Mouse (Mus musculus) gastrocnemius, postnatal 36 days (tissue): ENCODE measurements around the gene Mocs1. TPM values are rescaled to one million over a fixed set of nuclear protein-coding genes. Genes with fewer than 3 reads are reported as not detected.
"Not testable (repeated sequence)": the region's sequence is repeated elsewhere in the genome, so short reads cannot be mapped to it uniquely, and the experiment has no call there.

Experiments used
- DNase-seq, 2 experiments: peaks; one replicate each; pipeline ENCODE4 v3.0.0; 2022
- intact Hi-C: fragments of 180-260 bp; cut with DNase I; formaldehyde crosslinking; loops from one replicate; pipeline ENCODE4 v1.15.1; 2025
- total RNA-seq, 2 experiments: library from RNA; stranded (reverse); gene quantifications; 2 replicates each; pipeline ENCODE4 v1.2.3; 2021

Gene Mocs1
- total RNA-seq, 2 experiments from 2014 or later: 16.2 to 18.3 TPM

DNA sequence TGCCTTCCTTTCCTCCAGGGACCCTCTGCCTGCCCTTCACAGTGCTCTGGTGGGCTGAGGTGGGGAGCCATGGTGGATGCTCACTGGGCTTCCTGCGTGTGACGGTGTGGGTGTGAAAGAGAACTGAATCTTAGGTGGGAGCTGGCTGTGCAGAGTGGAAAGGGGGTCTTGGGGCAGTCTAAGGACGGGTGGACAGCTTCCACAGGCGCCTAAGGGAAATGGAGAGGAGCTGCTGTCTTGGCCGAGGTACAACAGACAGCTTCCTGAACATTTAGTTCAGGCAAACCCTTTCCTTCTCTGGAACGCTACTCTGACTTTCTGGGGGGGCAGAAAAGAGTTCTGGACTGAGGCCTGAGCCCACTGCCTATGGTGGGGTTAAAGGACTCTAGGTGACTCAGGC lies 2.0 kb downstream of the Mocs1 start:
- no peak for DNase-seq
- intact Hi-C loops: no loop called here

DNA sequence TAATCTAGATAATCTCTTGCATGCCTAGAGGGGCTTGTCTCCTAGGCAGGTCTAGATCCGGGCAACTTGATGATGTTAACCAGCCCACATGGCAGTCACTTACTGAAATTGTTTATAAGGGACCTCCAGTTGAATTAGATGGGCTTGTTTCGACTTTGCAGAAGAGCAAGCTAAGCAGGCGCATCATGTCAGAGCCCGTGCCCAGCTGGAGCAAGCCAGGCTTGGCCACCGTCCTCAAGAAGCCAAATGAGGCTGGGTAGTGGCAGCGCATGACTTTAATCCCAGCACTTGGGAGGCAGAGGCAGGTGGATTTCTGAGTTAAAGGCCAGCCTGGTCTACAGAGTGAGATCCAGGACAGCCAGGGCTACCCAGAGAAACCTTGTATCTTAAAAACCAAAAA lies 3.0 kb downstream of the Mocs1 start:
- intact Hi-C loops: no loop called here
- DNase-seq: no peak

- intact Hi-C loops: no loop called here
Measured at GRCm38 (mm10) chr17:49432071-49432711, 4.0 kb downstream of the Mocs1 start.

GRCm38 (mm10) chr17:49433071-49433470 lies 4.9 kb downstream of the Mocs1 start:
- no peak for DNase-seq
- intact Hi-C loops: no loop called here

More at GRCm38 (mm10) chr17:49432071-49432711, 4.0 kb downstream of the Mocs1 start:
- peak in 1 of 2 experiments; percentile 51 for DNase-seq

DNA sequence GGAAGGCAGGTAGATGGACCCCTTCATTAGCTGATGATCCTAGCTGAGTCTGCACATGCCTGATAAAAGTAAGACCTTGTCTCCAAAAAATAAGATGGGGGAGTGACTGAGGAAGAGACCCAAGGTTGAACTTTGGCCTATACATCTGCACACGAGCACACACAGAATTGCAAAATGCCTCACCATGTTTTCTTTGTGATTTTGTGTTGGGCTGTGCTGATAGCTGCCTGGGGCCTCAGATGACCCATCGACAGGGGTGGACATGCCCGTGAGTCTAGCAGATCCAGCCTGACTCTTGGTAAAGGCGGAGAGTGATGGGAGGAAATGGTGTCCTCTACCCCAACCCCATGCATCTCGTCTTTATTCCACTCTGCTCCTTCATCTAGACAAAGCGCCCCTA lies 6.1 kb downstream of the Mocs1 start:
- intact Hi-C loops: no loop called here
- no peak for DNase-seq

- DNase-seq: peak in 1 of 2 experiments; percentile 13
- intact Hi-C loops: no loop called here
Measured at GRCm38 (mm10) chr17:49435081-49435480, 6.9 kb downstream of the Mocs1 start.

- peak in 1 of 2 experiments; percentile 4 for DNase-seq
- intact Hi-C loops: no loop called here
Measured at GRCm38 (mm10) chr17:49436631-49437030, 8.5 kb downstream of the Mocs1 start.

DNA sequence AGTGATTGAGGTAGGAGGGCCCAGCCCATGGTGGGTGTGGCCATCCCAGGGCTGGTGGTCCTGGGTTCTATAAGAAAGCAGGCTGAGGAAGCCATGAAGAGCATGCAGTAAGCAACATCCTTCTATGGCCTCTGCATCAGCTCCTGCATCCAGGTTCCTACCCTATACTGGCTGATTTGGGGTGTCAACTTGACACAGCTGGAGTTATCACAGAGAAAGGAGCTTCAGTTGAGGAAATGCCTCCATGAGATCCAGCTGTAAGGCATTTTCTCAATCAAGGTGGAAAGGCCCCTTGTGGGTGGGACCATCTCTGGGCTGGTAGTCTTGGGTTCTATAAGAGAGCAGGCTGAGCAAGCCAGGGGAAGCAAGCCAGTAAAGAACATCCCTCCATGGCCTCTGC lies 9.1 kb downstream of the Mocs1 start:
- peak in 1 of 2 experiments; percentile 8 for DNase-seq
- intact Hi-C loops: not testable (repeated sequence)

DNA sequence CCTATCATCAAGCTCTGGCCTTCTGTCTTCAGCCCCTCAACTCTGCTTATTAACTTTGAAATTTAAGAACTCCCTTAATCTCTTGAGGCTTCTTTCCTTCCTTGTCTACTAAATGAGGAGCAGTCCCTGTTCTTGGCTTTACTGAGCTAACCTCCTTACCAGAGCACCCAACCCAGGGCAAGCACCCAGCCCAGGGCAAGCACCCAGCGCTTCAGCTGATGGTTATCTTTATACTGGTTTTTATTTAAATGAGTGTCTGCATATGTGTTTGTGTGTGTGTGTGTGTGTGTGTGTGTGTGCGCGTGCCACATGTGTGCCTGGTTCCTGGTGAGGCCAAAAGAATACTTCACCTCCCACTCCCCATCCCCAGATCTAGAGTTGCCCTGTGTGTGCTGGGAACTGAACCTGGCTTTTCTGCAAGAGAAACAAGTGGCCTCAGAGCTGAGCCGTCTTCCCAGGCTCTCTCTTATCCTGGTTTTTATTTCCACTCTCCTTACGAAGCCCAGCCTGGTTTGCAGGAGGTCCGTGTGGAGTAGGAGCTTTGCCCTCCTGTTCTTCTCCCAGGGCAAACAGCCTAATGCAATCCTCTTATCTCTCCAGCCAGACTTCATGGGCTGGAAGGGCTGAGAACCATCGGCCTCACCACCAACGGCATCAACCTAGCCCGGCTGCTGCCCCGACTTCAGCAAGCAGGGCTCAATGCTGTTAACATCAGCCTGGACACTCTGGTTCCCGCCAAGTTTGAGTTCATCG lies 10.8 kb downstream of the Mocs1 start:
- intact Hi-C loops: no loop called here
- DNase-seq: peak in 1 of 2 experiments; percentile 3

GRCm38 (mm10) chr17:49439706-49440105 lies 11.5 kb downstream of the Mocs1 start:
- intact Hi-C loops: no loop called here
- peak in 1 of 2 experiments; percentile 9 for DNase-seq

DNA sequence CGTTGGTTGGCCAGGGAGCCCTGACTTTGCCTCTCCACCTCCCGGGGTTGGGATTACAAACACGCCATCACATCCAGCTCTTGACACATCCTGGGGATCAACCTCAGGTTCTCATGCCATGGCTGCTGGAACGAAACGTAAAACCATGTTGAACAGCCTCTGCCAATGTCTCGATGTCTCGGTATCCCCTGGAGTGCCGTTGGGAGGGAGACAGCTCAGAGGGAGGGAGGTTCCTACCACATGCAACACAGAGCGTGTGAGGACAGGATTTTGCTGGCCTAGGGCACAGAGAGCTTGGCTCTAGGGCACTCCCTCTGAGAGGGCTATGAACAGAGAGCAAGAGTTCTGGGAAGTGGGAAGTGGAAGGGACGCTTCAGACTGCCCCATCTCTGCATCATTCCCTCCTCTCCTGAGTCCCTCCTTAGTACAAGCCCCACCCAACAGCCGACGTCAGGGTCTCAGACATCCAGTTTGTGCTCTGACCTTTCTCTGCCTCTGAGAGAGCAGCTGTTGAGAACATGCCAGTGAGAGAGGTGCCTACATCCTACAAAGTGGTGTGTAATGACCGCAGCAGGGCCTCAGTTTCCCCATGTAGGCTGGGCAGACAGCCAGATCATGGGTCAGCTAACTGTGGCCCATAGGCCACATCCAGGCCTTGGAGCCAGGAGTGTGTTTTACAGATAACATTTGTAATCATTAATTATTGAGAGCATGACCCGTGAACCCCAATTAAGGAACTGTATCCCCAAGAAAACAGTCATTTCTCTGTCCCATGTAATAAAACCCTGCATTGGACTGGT lies 12.4 kb downstream of the Mocs1 start:
- intact Hi-C loops: no loop called here
- no peak for DNase-seq

- not testable (repeated sequence) for DNase-seq
Measured at GRCm38 (mm10) chr17:49442841-49443240, 14.7 kb downstream of the Mocs1 start.

DNA sequence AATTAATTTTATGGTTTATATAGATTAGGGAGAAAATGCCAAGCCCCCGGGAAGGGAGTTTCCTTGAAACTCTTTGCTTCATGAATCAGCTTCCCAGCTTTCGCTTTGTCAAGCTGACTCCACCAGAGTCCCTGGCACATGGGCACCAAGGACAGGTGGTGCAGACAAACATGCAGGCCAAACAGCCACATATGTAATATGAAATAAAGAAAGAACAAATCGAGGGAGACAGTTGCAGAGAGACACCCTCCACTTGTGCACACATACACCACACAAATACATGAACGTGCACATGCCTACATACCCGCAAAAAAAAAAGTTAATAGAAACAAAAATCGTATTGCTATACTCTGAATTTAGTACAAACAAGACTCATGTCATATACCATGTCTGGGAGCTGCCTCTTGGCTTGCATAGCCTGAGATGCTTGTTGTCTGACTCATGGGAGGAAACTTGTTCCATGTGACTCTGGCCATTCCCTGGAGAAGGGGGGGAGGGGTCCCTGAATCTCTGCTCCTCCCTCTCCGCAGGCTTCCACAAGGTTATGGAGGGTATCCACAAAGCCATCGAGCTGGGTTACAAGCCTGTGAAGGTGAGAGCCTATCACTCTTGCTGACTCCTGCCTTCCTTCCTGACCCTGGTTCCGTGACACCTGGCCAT lies 20.5 kb downstream of the Mocs1 start:
- no peak for DNase-seq

More at GRCm38 (mm10) chr17:49442841-49443240, 14.7 kb downstream of the Mocs1 start:
- intact Hi-C loops: not testable (repeated sequence)

GRCm38 (mm10) chr17:49449230-49449608 lies 21.1 kb downstream of the Mocs1 start:
- no peak for DNase-seq
- intact Hi-C loops: no loop called here

More for the DNA sequence above, 20.5 kb downstream of the Mocs1 start:
- intact Hi-C loops: no loop called here

DNA sequence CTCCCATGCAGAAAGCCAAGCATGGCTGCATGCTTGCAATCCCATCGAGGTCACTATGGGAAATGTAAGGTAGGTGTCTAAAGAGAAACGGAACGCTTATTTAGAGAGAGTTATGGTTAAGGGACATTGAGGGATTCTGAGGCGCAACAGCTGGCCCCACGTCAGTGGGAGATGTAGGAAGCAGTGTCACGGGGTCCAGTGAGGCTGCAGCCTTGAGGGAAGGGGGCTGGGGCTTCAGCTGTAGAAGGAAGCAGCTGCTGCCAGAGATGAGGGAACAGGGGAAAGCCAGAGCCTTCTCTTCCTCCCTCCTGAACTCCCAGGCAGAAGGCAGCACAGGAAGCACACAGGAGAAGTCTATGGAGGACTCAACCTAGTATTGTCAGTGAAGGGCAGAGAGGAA lies 22.8 kb downstream of the Mocs1 start:
- DNase-seq: no peak
- intact Hi-C loops: no loop called here

DNA sequence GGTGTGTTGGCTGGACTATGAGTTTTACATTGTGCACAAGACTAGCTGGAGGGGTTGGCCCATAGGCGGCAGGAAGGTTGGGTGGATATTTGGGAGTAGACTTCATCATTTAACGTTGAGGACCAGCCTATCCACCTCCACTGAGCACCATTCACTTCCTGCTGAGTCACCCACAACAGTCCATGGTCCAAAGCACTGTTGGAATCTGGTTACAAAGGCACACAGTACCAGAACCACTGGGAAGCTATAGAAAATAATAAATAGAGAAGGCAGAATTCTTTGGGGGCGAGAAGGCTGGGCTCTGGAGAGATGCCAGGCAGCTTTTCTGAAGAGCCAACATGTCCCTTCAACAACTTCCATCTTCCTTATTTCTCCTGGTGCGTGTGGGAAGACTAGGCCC lies 28.2 kb downstream of the Mocs1 start:
- no peak for DNase-seq
- intact Hi-C loops: no loop called here

- intact Hi-C loops: no loop called here
Measured at GRCm38 (mm10) chr17:49457833-49458232, 29.7 kb downstream of the Mocs1 start.

GRCm38 (mm10) chr17:49458386-49458785 lies 30.2 kb downstream of the Mocs1 start:
- intact Hi-C loops: no loop called here
- no peak for DNase-seq

More at GRCm38 (mm10) chr17:49457833-49458232, 29.7 kb downstream of the Mocs1 start:
- DNase-seq: no peak

DNA sequence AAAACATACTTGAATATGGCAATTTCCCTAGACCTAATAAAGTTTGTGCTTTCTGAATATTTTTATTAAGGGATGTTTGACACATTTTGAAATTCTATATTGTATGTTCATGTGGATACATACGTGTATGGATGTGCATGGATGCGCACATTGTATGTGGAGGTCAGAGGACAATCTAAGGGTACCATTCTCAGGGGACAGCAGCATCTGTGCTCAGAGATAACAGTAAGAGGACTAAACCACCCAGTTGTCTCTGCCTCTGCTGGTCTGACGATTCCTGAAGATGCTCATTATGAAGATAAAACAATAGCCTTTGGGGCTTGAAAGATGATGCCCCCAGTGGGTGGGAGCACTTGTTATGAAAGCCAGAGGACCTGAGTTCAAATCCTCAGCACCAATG lies 36.7 kb downstream of the Mocs1 start:
- intact Hi-C loops: loop anchor here (5.0 to 10.0 kb wide), 2 partner anchors 62 to 140 kb away; no protein-coding TSS in a partner anchor
- DNase-seq: no peak

DNA sequence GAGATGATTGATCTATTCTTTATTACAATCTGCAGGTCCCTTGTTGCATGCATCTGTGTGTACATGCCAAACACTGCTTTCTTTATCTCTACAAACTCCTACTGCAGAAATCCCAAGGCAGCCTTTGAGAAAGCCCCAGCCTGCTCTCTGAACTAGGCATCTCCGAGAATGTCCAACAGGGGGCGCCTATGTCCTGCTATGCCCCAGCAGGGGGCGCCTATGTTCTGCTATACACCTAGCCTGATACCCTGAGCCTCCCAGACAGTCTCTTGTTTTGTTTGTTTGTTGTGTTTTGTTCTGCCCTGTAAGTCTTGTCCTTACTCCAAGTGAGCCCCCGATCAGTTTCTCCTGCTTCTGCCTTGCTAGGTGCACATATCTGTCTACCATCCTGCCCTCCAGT lies 40.1 kb downstream of the Mocs1 start:
- peak; percentile 66 to 73 for DNase-seq
- intact Hi-C loops: loop anchor here (1.0 to 10.0 kb wide), 4 partner anchors 59 to 431 kb away; no protein-coding TSS in a partner anchor
